Mouse (Mus musculus): Measurements from ENCODE around the gene Znrf1. TPM values are rescaled to one million over a fixed set of nuclear protein-coding genes. Genes with fewer than 3 reads are reported as not detected.
"Not testable (repeated sequence)": the region's sequence is repeated elsewhere in the genome, so short reads cannot be mapped to it uniquely, and the experiment has no call there.

Gene Znrf1
- polyA plus RNA-seq (2014; fragmentation: Nextera tagmentation; extraction: Ambion mirVana): 23.1 and 23.7 TPM in 2 replicates

GRCm38 (mm10) chr8:111536031-111536977, at the start of gene Znrf1:
Znrf1 (plus strand) TSS chr8:111536097.
- peak; percentile 92 for ATAC-seq (replicated peaks; ENCODE audit: insufficient number of reproducible peaks, low FRiP score, low TSS enrichment)
- Histone ChIP-seq H3K36me3 (ENCODE audit: control insufficient read depth, insufficient read depth, low read length) (no peaks in the 10 kb centered on the region), H3K27ac (ENCODE audit: low read depth, low read length) (peak within 1 kb of the TSS; percentile 93), H3K27me3 (ENCODE audit: control insufficient read depth, insufficient read depth, low read length) (no peaks in the 10 kb centered on the region), H3K9ac (ENCODE audit: low read depth, low read length) (peak within 1 kb of the TSS; percentile 94), H3K4me1 (ENCODE audit: control insufficient read depth, insufficient read depth, low read length) (peaks cover 28% of the 10 kb centered on the region), H3K4me2 (peak within 1 kb of the TSS; percentile 91), H3K9me3 (replicated peaks; ENCODE audit: control insufficient read depth, low read length) (no peaks in the 10 kb centered on the region), H3K4me3 (ENCODE audit: low read depth, low read length) (peak within 1 kb of the TSS; percentile 92)
- WGBS (ENCODE audit: insufficient replicate concordance): under 1% methylated on average over 57 of the region's 100 CpGs

- H3K36me3 ChIP-seq (ENCODE audit: control insufficient read depth, insufficient read depth, low read length): peaks cover 5% of the 10 kb centered on the region; the same call in 1 of the 2 replicates
- WGBS (ENCODE audit: insufficient replicate concordance): 77% methylated on average over 10 of the region's 10 CpGs
- no peak for ATAC-seq (replicated peaks; ENCODE audit: insufficient number of reproducible peaks, low FRiP score, low TSS enrichment)
Measured at GRCm38 (mm10) chr8:111490034-111490591, 45.8 kb upstream of the Znrf1 start.

GRCm38 (mm10) chr8:111491191-111491590, 44.7 kb upstream of the Znrf1 start:
- no peak overlapping the region for H3K27ac ChIP-seq (ENCODE audit: low read depth, low read length)
- no peak overlapping the region for H3K9ac ChIP-seq (ENCODE audit: low read depth, low read length)

More at GRCm38 (mm10) chr8:111490034-111490591, 45.8 kb upstream of the Znrf1 start:
- Histone ChIP-seq H3K27ac (ENCODE audit: low read depth, low read length) (no peak overlapping the region), H3K9ac (ENCODE audit: low read depth, low read length) (no peak overlapping the region), H3K4me2 (no peak overlapping the region), H3K4me3 (ENCODE audit: low read depth, low read length) (no peak overlapping the region), H3K27me3 (ENCODE audit: control insufficient read depth, insufficient read depth, low read length) (no peaks in the 10 kb centered on the region), H3K9me3 (replicated peaks; ENCODE audit: control insufficient read depth, low read length) (no peaks in the 10 kb centered on the region), H3K4me1 (ENCODE audit: control insufficient read depth, insufficient read depth, low read length) (no peaks in the 10 kb centered on the region)

GRCm38 (mm10) chr8:111492508-111492907, 43.4 kb upstream of the Znrf1 start:
- 89% methylated on average over 9 of the region's 9 CpGs for WGBS (ENCODE audit: insufficient replicate concordance)
- H3K4me2 ChIP-seq: no peak overlapping the region
- H3K36me3 ChIP-seq (ENCODE audit: control insufficient read depth, insufficient read depth, low read length): peaks cover 3% of the 10 kb centered on the region; the same call in 1 of the 2 replicates
- H3K4me1 ChIP-seq (ENCODE audit: control insufficient read depth, insufficient read depth, low read length): no peaks in the 10 kb centered on the region
- H3K4me3 ChIP-seq (ENCODE audit: low read depth, low read length): no peak overlapping the region
- H3K27me3 ChIP-seq (ENCODE audit: control insufficient read depth, insufficient read depth, low read length): no peaks in the 10 kb centered on the region; the same call in 1 of the 2 replicates
- H3K27ac ChIP-seq (ENCODE audit: low read depth, low read length): no peak overlapping the region
- no peaks in the 10 kb centered on the region for H3K9me3 ChIP-seq (replicated peaks; ENCODE audit: control insufficient read depth, low read length)
- no peak for ATAC-seq (replicated peaks; ENCODE audit: insufficient number of reproducible peaks, low FRiP score, low TSS enrichment)
- no peak overlapping the region for H3K9ac ChIP-seq (ENCODE audit: low read depth, low read length)

More at GRCm38 (mm10) chr8:111491191-111491590, 44.7 kb upstream of the Znrf1 start:
- Histone ChIP-seq H3K36me3 (ENCODE audit: control insufficient read depth, insufficient read depth, low read length) (peaks cover 3% of the 10 kb centered on the region; the same call in 1 of the 2 replicates), H3K4me3 (ENCODE audit: low read depth, low read length) (no peak overlapping the region), H3K4me1 (ENCODE audit: control insufficient read depth, insufficient read depth, low read length) (no peaks in the 10 kb centered on the region), H3K9me3 (replicated peaks; ENCODE audit: control insufficient read depth, low read length) (no peaks in the 10 kb centered on the region), H3K27me3 (ENCODE audit: control insufficient read depth, insufficient read depth, low read length) (no peaks in the 10 kb centered on the region; the same call in 1 of the 2 replicates), H3K4me2 (no peak overlapping the region)
- WGBS (ENCODE audit: insufficient replicate concordance): 63% methylated on average over 7 of the region's 7 CpGs
- ATAC-seq (replicated peaks; ENCODE audit: insufficient number of reproducible peaks, low FRiP score, low TSS enrichment): no peak

- H3K4me2 ChIP-seq: no peak overlapping the region
- no peaks in the 10 kb centered on the region for H3K4me1 ChIP-seq (ENCODE audit: control insufficient read depth, insufficient read depth, low read length)
- no peak overlapping the region for H3K4me3 ChIP-seq (ENCODE audit: low read depth, low read length)
- H3K27ac ChIP-seq (ENCODE audit: low read depth, low read length): no peak overlapping the region
- no peaks in the 10 kb centered on the region; the same call in 1 of the 2 replicates for H3K27me3 ChIP-seq (ENCODE audit: control insufficient read depth, insufficient read depth, low read length)
- no peaks in the 10 kb centered on the region for H3K9me3 ChIP-seq (replicated peaks; ENCODE audit: control insufficient read depth, low read length)
- peaks cover 3% of the 10 kb centered on the region; the same call in 1 of the 2 replicates for H3K36me3 ChIP-seq (ENCODE audit: control insufficient read depth, insufficient read depth, low read length)
- 84% methylated on average over 3 of the region's 3 CpGs for WGBS (ENCODE audit: insufficient replicate concordance)
- H3K9ac ChIP-seq (ENCODE audit: low read depth, low read length): no peak overlapping the region
- no peak for ATAC-seq (replicated peaks; ENCODE audit: insufficient number of reproducible peaks, low FRiP score, low TSS enrichment)
Measured at GRCm38 (mm10) chr8:111493176-111493575, 42.7 kb upstream of the Znrf1 start.

- no peak overlapping the region for H3K9ac ChIP-seq (ENCODE audit: low read depth, low read length)
- no peaks in the 10 kb centered on the region for H3K9me3 ChIP-seq (replicated peaks; ENCODE audit: control insufficient read depth, low read length)
- H3K4me1 ChIP-seq (ENCODE audit: control insufficient read depth, insufficient read depth, low read length): no peaks in the 10 kb centered on the region
- H3K27me3 ChIP-seq (ENCODE audit: control insufficient read depth, insufficient read depth, low read length): peaks cover 3% of the 10 kb centered on the region; the same call in 1 of the 2 replicates
- no peak overlapping the region for H3K27ac ChIP-seq (ENCODE audit: low read depth, low read length)
- 71% methylated on average over 7 of the region's 7 CpGs for WGBS (ENCODE audit: insufficient replicate concordance)
- ATAC-seq (replicated peaks; ENCODE audit: insufficient number of reproducible peaks, low FRiP score, low TSS enrichment): no peak
- peaks cover 9% of the 10 kb centered on the region; the same call in 1 of the 2 replicates for H3K36me3 ChIP-seq (ENCODE audit: control insufficient read depth, insufficient read depth, low read length)
- no peak overlapping the region for H3K4me3 ChIP-seq (ENCODE audit: low read depth, low read length)
- H3K4me2 ChIP-seq: no peak overlapping the region
Measured at GRCm38 (mm10) chr8:111496326-111496725, 39.6 kb upstream of the Znrf1 start.

GRCm38 (mm10) chr8:111498249-111498648, 37.6 kb upstream of the Znrf1 start:
- not testable (repeated sequence) for H3K9me3 ChIP-seq (replicated peaks; ENCODE audit: control insufficient read depth, low read length); H3K36me3 ChIP-seq (ENCODE audit: control insufficient read depth, insufficient read depth, low read length); H3K27ac ChIP-seq (ENCODE audit: low read depth, low read length); ATAC-seq (replicated peaks; ENCODE audit: insufficient number of reproducible peaks, low FRiP score, low TSS enrichment); H3K9ac ChIP-seq (ENCODE audit: low read depth, low read length); H3K4me2 ChIP-seq; H3K27me3 ChIP-seq (ENCODE audit: control insufficient read depth, insufficient read depth, low read length); H3K4me3 ChIP-seq (ENCODE audit: low read depth, low read length)
- WGBS (ENCODE audit: insufficient replicate concordance): 74% methylated on average over 4 of the region's 6 CpGs
- peaks cover 11% of the 10 kb centered on the region for H3K4me1 ChIP-seq (ENCODE audit: control insufficient read depth, insufficient read depth, low read length)

GRCm38 (mm10) chr8:111501724-111502464, 34.0 kb upstream of the Znrf1 start:
- Histone ChIP-seq H3K4me3 (ENCODE audit: low read depth, low read length) (no peak overlapping the region), H3K4me2 (peak overlapping the region; percentile 40)
- 28% methylated on average over 11 of the region's 11 CpGs for WGBS (ENCODE audit: insufficient replicate concordance)

More at GRCm38 (mm10) chr8:111501724-111502464, 34.0 kb upstream of the Znrf1 start:
- no peak for ATAC-seq (replicated peaks; ENCODE audit: insufficient number of reproducible peaks, low FRiP score, low TSS enrichment)
- H3K27ac ChIP-seq (ENCODE audit: low read depth, low read length): peak overlapping the region; percentile 60
- peaks cover 6% of the 10 kb centered on the region; the same call in 1 of the 2 replicates for H3K36me3 ChIP-seq (ENCODE audit: control insufficient read depth, insufficient read depth, low read length)
- 0 out of 2 replicates have a peak overlapping the region, but pooled peaks have one; percentile 22 for H3K9ac ChIP-seq (ENCODE audit: low read depth, low read length)
- H3K27me3 ChIP-seq (ENCODE audit: control insufficient read depth, insufficient read depth, low read length): 0 out of 2 replicates have a peak, but pooled peaks cover 3% of the 10 kb centered on the region
- H3K9me3 ChIP-seq (replicated peaks; ENCODE audit: control insufficient read depth, low read length): no peaks in the 10 kb centered on the region
- H3K4me1 ChIP-seq (ENCODE audit: control insufficient read depth, insufficient read depth, low read length): peaks cover 11% of the 10 kb centered on the region

All from heart, embryonic 11.5 days (tissue).